Mouse (Mus musculus): ENCODE data around the gene Olfr619.

Gene Olfr619

DNA sequence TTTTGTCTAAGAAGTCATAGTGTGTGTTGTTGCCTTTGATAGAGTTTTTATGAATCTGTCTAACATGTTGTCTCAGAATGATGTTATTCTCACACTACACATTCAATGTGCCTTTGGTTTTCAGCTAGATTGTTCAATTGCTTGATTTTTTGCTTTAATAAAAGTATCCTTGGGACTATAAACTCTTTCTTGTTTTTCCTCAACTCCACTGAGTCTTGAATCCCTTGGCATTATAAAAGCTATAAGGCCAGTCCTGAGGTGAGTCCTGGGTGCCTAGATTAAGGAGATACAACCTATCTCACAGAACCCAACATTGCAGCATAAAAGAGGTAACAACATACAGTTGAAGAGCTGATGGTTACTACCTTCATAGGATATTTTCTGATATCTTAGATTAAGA lies at the start of gene Olfr619:
TSS of gene Olfr619 (plus strand) at position 301 of the 400 bp plus-strand sequence.
- in situ Hi-C loops (cut with MboI, MseI), result no loop called here

- in situ Hi-C loops (cut with MboI, MseI), result no loop called here
Observed at GRCm38 (mm10) chr7:103555779-103556178, 44.6 kb upstream of the Olfr619 start, which contains the start of gene Olfr615. Gene Olfr615 (plus strand): TSS chr7:103556079.

- in situ Hi-C loops (cut with MboI, MseI), result no loop called here
Observed at GRCm38 (mm10) chr7:103569043-103569442, 31.3 kb upstream of the Olfr619 start, which contains the start of gene Olfr616. Gene Olfr616 (minus strand): TSS chr7:103569143.

GRCm38 (mm10) chr7:103572761-103573160 lies 27.6 kb upstream of the Olfr619 start, which contains the start of gene Olfr617:
Gene Olfr617 (plus strand): TSS chr7:103573061.
- in situ Hi-C loops (cut with MboI, MseI), result no loop called here

- in situ Hi-C loops (cut with MboI, MseI), result no loop called here
Observed at GRCm38 (mm10) chr7:103589803-103590202, 10.6 kb upstream of the Olfr619 start, which contains the start of gene Olfr618. Gene Olfr618 (plus strand): TSS chr7:103590103.

DNA sequence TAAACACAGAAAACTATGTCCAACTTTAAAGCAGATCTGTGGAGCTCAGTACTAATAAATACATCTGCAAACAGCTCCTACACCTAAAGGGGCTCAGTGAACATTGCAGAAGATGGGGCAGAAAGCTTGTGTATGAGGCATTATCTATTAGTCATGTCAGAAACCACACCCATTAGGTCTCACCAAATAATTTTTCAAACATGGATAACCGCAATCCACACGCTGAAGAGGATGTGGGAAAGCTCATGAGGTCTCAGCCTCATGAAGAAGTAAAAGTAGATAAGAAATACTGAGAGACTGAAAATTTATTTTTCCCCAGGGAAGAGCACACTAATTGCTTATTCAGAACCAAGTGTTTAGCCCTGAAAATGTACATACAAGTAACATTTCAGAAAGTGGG lies 7.0 kb downstream of the Olfr619 start:
- in situ Hi-C loops (cut with MboI, MseI), result no loop called here

- in situ Hi-C loops (cut with MboI, MseI), result no loop called here
Observed at GRCm38 (mm10) chr7:103612434-103612833, 12.1 kb downstream of the Olfr619 start, which contains the start of gene Olfr620. Gene Olfr620 (minus strand): TSS chr7:103612534.

DNA sequence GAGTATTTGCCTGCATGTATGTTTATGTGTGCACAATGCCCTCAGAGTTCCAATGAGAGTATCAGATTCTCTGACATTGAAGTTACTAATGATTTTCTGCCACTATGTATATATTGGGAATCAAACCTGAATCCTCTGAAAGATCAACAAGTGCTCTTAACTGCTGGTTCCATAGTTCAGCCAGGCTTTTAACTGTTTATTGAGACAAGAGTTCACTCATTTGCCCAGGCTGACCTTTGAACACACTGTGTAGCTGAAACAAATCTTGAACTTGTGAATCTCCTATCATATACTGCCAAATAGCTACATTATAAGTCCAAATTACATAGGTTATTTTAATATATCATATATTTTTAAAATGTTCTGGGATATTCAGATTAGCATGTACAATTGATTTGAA lies 36.4 kb downstream of the Olfr619 start:
- in situ Hi-C loops (cut with MboI, MseI), result no loop called here

DNA sequence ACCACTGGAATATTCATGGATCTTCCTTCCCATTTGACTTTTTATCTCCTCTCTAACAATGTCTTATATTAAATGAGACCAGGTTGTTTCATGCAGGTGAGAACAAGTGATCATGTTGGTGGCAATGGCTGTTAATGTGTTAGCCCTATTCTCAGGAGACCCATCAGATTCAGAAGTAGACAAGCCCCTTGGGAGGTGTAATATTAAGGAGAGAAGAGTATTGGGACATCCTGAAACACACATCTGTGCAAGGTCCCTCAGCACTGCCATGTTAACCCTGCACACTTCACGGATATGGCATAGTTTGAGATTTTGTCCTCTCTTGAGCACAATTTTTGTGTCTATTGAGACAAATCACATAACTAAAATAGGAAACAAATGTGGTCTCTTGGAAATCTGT lies 42.2 kb downstream of the Olfr619 start, which contains the start of gene Olfr622:
TSS of gene Olfr622 (minus strand) at position 101 of the 400 bp plus-strand sequence.
- in situ Hi-C loops (cut with MboI, MseI), result no loop called here

DNA sequence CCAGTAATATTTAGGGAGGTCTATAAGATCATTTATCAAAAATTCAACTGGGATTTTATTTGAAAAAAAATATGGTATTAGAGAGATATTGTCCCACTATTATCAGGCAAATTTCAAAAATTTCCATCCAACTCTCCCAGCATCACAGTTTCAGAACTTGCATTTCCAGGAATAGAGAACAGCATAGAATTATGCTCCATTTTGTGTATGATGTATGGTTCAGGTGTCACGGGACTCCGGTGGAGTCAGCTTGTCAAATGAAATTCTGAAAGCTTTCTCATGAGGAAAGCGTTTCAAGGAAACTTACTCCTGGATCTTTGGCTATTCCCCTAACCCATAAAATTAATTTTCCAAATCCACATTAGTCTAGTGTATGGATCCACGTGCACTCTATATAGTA lies 43.7 kb downstream of the Olfr619 start:
- in situ Hi-C loops (cut with MboI, MseI), result no loop called here

Data from regulatory T cell (primary cell).